Mouse (Mus musculus) hindbrain, embryonic 10.5 days (tissue): ENCODE measurements around the gene Rbm5. TPM values are rescaled to one million over a fixed set of nuclear protein-coding genes. Genes with fewer than 3 reads are reported as not detected.

Source experiments
- DNase-seq: peaks from one replicate; pipeline ENCODE4 v3.0.0-alpha.2; 2017; ENCODE audit warnings: low spot score
- H3K27ac ChIP-seq: fragments of 300-500 bp; sonication (generic); 2 replicates; pipeline ENCODE4 v1.5.1; 2016; ENCODE audit warnings: mild to moderate bottlenecking, moderate library complexity
- H3K27me3 ChIP-seq: fragments of 300-500 bp; sonication (generic); 2 replicates; pipeline ENCODE4 v1.6.1; 2016; ENCODE audit warnings: mild to moderate bottlenecking; ENCODE audit not compliant: poor library complexity, insufficient read depth, severe bottlenecking
- H3K36me3 ChIP-seq: fragments of 300-500 bp; sonication (generic); 2 replicates; pipeline ENCODE4 v1.6.1; 2016; ENCODE audit warnings: mild to moderate bottlenecking, moderate library complexity
- H3K4me1 ChIP-seq: fragments of 300-500 bp; sonication (generic); replicated peaks from 2 replicates; pipeline ENCODE4 v1.6.1; 2016; ENCODE audit warnings: mild to moderate bottlenecking
- H3K4me3 ChIP-seq: fragments of 300-500 bp; sonication (generic); 2 replicates; pipeline ENCODE4 v1.5.1; 2016; ENCODE audit warnings: mild to moderate bottlenecking, moderate library complexity
- H3K9me3 ChIP-seq: fragments of 300-500 bp; sonication (generic); 2 replicates; pipeline ENCODE4 v1.6.1; 2016; ENCODE audit warnings: mild to moderate bottlenecking, moderate library complexity
- WGBS: fragments of 180-500 bp; shearing (Covaris S2); methylation state at CpG from one replicate; pipeline ENCODE4 v1.1.7; 2016; 5-methylcytosine and 5-hydroxymethylcytosine counted together
- polyA plus RNA-seq: library from polyadenylated mRNA; unstranded; fragments of >200 nt; fragmentation: Nextera tagmentation; extraction: Ambion mirVana; gene quantifications from 2 replicates; pipeline ENCODE4 v1.2.1, GENCODE M21; 2016

The Rbm5 gene
- polyA plus RNA-seq, 1 experiment from 2014 or later, result 196 TPM

- 2% methylated on average over 14 of the region's 14 CpGs for WGBS
- Histone ChIP-seq H3K4me1 (peaks cover 94% of the 10 kb centered on the region), H3K27me3 (peaks cover 96% of the 10 kb centered on the region), H3K4me3 (peak overlapping the region; percentile 83), H3K27ac (peak overlapping the region; percentile 95), H3K36me3 (peaks cover 42% of the 10 kb centered on the region), H3K9me3 (no peaks in the 10 kb centered on the region)
- DNase-seq, result peak; percentile 65
Measured at GRCm38 (mm10) chr9:107706781-107707211, 64.0 kb downstream of the Rbm5 start.

- WGBS, result 69% methylated on average over 14 of the region's 14 CpGs
- Histone ChIP-seq H3K4me3 (peak overlapping the region; percentile 12; the same call in 1 of the 2 replicates), H3K27ac (peak overlapping the region; percentile 62; the same call in 1 of the 2 replicates), H3K27me3 (peaks cover 88% of the 10 kb centered on the region), H3K4me1 (peaks cover 100% of the 10 kb centered on the region), H3K9me3 (no peaks in the 10 kb centered on the region), H3K36me3 (peaks cover 60% of the 10 kb centered on the region)
- DNase-seq, result no peak
Measured at GRCm38 (mm10) chr9:107703337-107704122, 67.3 kb downstream of the Rbm5 start.

GRCm38 (mm10) chr9:107702606-107703185, 68.1 kb downstream of the Rbm5 start:
- H3K9me3 ChIP-seq, result no peaks in the 10 kb centered on the region
- 80% methylated on average over 3 of the region's 3 CpGs for WGBS
- no peak overlapping the region; the same call in 1 of the 2 replicates for H3K4me3 ChIP-seq
- H3K27me3 ChIP-seq, result peaks cover 80% of the 10 kb centered on the region
- H3K36me3 ChIP-seq, result peaks cover 60% of the 10 kb centered on the region
- peaks cover 100% of the 10 kb centered on the region for H3K4me1 ChIP-seq
- no peak for DNase-seq
- peak overlapping the region; percentile 62 for H3K27ac ChIP-seq

DNA sequence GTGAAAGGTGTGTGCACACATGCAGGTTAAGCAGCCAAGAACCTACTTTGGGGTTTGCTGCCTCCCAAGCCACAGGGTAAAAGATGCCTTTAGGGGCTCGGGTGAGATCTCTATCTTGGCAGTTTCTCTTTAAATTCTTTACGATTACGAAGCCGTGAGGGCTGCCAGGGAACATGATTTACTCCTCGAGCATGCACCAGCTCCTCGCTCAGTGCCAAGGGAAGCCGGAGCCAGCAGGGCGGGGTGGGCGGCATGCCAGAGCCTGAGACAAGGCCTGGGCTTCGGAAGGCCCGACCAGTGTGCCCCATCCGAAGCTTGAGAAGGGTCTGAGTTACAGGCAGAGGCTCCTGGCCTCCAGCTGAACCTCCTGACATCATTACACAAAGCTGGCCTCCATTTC, 69.2 kb downstream of the Rbm5 start:
- 82% methylated on average over 12 of the region's 12 CpGs for WGBS
- peak overlapping the region; percentile 84; the same call in 1 of the 2 replicates for H3K27ac ChIP-seq
- no peaks in the 10 kb centered on the region for H3K9me3 ChIP-seq
- H3K4me1 ChIP-seq, result peaks cover 100% of the 10 kb centered on the region
- H3K27me3 ChIP-seq, result peaks cover 68% of the 10 kb centered on the region
- H3K36me3 ChIP-seq, result peaks cover 60% of the 10 kb centered on the region
- no peak overlapping the region for H3K4me3 ChIP-seq
- no peak for DNase-seq

GRCm38 (mm10) chr9:107700114-107700571, 70.7 kb downstream of the Rbm5 start:
- peak; percentile 37 for DNase-seq
- Histone ChIP-seq H3K36me3 (peaks cover 60% of the 10 kb centered on the region), H3K9me3 (no peaks in the 10 kb centered on the region), H3K27ac (peak overlapping the region; percentile 84), H3K27me3 (peaks cover 66% of the 10 kb centered on the region), H3K4me3 (peak overlapping the region; percentile 31), H3K4me1 (peaks cover 100% of the 10 kb centered on the region)
- WGBS, result 21% methylated on average over 6 of the region's 6 CpGs

DNA sequence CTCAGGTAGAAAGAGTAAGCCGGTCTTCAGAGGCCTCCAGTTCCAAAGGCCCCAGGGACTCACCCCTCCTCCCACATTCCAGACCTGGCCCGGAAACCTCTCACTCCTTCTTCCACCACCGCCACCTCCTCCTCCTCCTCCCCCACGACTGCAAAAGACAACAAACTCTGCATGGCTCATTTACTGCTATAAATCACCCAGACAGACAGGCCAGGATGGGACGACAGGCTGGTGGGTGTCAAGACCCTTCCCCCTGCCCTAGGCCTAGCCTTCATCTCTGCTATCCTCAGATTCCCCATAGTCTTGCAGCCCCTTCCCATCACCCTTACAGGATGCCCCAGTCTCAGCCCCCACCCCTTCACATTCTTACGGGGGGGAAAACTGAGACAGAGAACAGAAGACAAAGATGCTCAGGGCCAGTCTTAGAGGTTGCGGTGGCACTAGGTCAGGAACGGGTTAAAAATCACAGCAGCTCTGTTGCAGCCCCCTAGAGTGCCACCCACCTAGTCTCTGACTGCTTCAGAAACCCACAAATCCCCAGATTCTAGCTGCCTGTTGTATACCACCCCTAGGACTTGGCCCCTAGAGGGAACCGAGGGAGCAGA, 71.3 kb downstream of the Rbm5 start:
- peak overlapping the region; percentile 84 for H3K27ac ChIP-seq
- WGBS, result 2% methylated on average over 9 of the region's 9 CpGs
- H3K4me3 ChIP-seq, result peak overlapping the region; percentile 31
- H3K9me3 ChIP-seq, result no peaks in the 10 kb centered on the region
- DNase-seq, result peak; percentile 64
- H3K27me3 ChIP-seq, result peaks cover 66% of the 10 kb centered on the region
- peaks cover 60% of the 10 kb centered on the region for H3K36me3 ChIP-seq
- H3K4me1 ChIP-seq, result peaks cover 100% of the 10 kb centered on the region

GRCm38 (mm10) chr9:107698611-107699190, 72.1 kb downstream of the Rbm5 start:
- Histone ChIP-seq H3K9me3 (no peaks in the 10 kb centered on the region), H3K36me3 (peaks cover 57% of the 10 kb centered on the region), H3K27me3 (peaks cover 59% of the 10 kb centered on the region), H3K4me1 (peaks cover 98% of the 10 kb centered on the region), H3K27ac (peak overlapping the region; percentile 84), H3K4me3 (peak overlapping the region; percentile 31)
- DNase-seq, result peak; percentile 65
- WGBS, result 7% methylated on average over 14 of the region's 14 CpGs

- Histone ChIP-seq H3K27me3 (peaks cover 60% of the 10 kb centered on the region), H3K36me3 (peaks cover 56% of the 10 kb centered on the region), H3K4me3 (peak overlapping the region; percentile 31), H3K9me3 (no peaks in the 10 kb centered on the region), H3K4me1 (peaks cover 98% of the 10 kb centered on the region), H3K27ac (peak overlapping the region; percentile 84)
- WGBS, result 9% methylated on average over 14 of the region's 14 CpGs
- peak; percentile 47 for DNase-seq
Measured at GRCm38 (mm10) chr9:107697811-107698521, 72.8 kb downstream of the Rbm5 start.

GRCm38 (mm10) chr9:107696845-107697610, 73.8 kb downstream of the Rbm5 start:
- Histone ChIP-seq H3K36me3 (peaks cover 56% of the 10 kb centered on the region), H3K27ac (peak overlapping the region; percentile 84)
- 16% methylated on average over 9 of the region's 9 CpGs for WGBS

DNA sequence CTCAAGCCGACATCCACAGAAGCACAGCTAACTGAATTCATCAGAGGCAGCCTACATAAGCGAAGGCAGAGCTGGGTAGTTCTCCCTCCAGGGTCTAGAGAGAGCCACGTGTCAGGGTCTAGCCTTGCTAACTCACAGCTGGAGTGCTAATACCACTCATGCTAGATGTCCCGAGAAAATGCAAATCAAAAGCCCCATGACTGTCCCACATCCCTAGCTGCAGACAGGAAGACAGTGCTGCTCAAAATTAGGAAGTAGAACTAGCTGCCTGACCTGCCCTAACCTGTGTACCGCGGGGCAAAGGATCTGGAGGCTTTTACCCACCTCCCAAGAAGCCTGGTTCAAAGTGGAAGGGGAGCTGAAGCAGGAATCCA, 74.7 kb downstream of the Rbm5 start:
- H3K4me1 ChIP-seq, result peaks cover 90% of the 10 kb centered on the region
- peaks cover 56% of the 10 kb centered on the region for H3K36me3 ChIP-seq
- DNase-seq, result no peak
- peak overlapping the region; percentile 19; the same call in 1 of the 2 replicates for H3K4me3 ChIP-seq
- WGBS, result 33% methylated on average over 6 of the region's 6 CpGs
- H3K27ac ChIP-seq, result peak overlapping the region; percentile 84
- peaks cover 60% of the 10 kb centered on the region for H3K27me3 ChIP-seq
- no peaks in the 10 kb centered on the region for H3K9me3 ChIP-seq

More at GRCm38 (mm10) chr9:107696845-107697610, 73.8 kb downstream of the Rbm5 start:
- no peaks in the 10 kb centered on the region for H3K9me3 ChIP-seq
- H3K4me1 ChIP-seq, result peaks cover 93% of the 10 kb centered on the region
- peak; percentile 89 for DNase-seq
- H3K27me3 ChIP-seq, result peaks cover 60% of the 10 kb centered on the region
- H3K4me3 ChIP-seq, result peak overlapping the region; percentile 31

DNA sequence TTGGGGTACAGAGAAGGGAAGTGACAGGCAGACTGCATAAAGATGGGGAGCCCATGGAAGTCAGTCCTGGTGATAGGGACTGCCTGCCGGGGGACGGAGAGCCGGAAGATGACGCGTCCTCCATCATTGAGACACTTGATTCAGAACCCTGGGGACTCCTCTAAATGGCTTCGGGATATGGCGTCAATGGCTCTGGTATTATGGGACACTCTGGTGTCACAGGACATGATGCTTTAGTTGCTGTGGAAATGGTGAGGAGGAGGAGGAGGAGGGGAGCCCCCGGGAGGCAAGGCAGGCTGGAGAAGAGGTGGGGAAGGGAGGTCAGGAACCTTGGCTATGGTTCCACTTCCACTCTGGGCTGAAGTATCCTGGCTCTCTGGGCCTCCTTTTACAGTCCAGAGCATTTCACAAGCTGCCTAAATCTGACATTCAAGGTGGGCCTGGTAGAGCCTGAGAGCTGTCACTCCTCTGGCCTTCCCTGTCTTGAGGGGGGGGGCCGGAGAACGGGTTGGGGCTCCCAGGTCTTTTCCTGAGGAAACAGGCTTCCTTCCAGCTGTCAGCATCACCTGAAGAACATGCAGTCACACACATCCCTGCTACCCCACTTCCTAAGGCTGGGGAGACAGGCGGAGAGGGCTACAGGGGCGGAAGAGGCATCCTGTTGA, 75.2 kb downstream of the Rbm5 start:
- Histone ChIP-seq H3K27me3 (peaks cover 60% of the 10 kb centered on the region), H3K36me3 (peaks cover 56% of the 10 kb centered on the region), H3K9me3 (no peaks in the 10 kb centered on the region), H3K4me3 (peak overlapping the region; percentile 19; the same call in 1 of the 2 replicates), H3K27ac (peak overlapping the region; percentile 84), H3K4me1 (peaks cover 87% of the 10 kb centered on the region)
- no peak for DNase-seq
- WGBS, result 81% methylated on average over 12 of the region's 12 CpGs
